Mouse (Mus musculus): Measurements from ENCODE around the gene Slc7a11. TPM values are rescaled to one million over a fixed set of nuclear protein-coding genes. Genes with fewer than 3 reads are reported as not detected.
A peak's percentile ranks its signal among the peaks of the same experiment; 100 is the strongest.

The Slc7a11 gene
- 0.60 and 1.4 TPM in 2 replicates for polyA plus RNA-seq (2012; ENCODE audit: insufficient read depth, insufficient read length, missing spikeins)

GRCm38 (mm10) chr3:50443421-50443916, at the start of gene Slc7a11:
TSS of gene Slc7a11 (minus strand) at chr3:50443614.
- H3K4me3 ChIP-seq (ENCODE audit: insufficient read depth, low read length) = peak within 1 kb of the TSS; percentile 60
- H3K4me1 ChIP-seq (ENCODE audit: control insufficient read depth, insufficient read depth, low read length) = peaks cover 20% of the 10 kb centered on the region
- H3K27ac ChIP-seq (ENCODE audit: insufficient read depth, low read depth, low read length) = no peak within 1 kb of the TSS
- TF ChIP-seq CTCF (IDR thresholded peaks at IDR 0.05; ENCODE audit: low read depth, low read length) = no peak
- TF ChIP-seq POLR2A (IDR thresholded peaks at IDR 0.05; ENCODE audit: borderline replicate concordance, low read depth, low read length) = no peak

DNA sequence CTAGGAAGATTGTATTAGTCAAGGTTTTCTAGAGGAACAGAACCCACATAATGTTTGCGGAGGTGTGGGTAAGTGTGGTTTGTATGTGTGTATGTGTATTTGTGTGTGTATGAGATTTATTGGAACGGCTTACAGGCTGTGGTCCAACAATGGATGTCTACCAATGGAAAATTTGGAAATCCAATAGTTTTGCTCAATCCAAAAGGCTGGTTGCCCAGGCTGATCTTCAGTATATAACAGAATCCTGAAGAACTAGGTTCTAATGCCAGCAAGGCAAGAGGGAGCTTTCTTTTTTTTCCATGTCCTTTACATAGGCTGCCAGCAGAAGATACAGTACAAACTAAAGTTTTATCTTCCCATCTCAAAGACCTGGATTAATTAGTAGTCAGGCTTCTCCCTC, 48.3 kb upstream of the Slc7a11 start:
- TF ChIP-seq CTCF (IDR thresholded peaks at IDR 0.05; ENCODE audit: low read depth, low read length) (no peak), POLR2A (IDR thresholded peaks at IDR 0.05; ENCODE audit: borderline replicate concordance, low read depth, low read length) (no peak)
- H3K4me3 ChIP-seq (ENCODE audit: insufficient read depth, low read length) = no peak overlapping the region

GRCm38 (mm10) chr3:50484076-50484475, 40.7 kb upstream of the Slc7a11 start:
- Histone ChIP-seq H3K4me3 (ENCODE audit: insufficient read depth, low read length) (no peak overlapping the region), H3K27ac (ENCODE audit: insufficient read depth, low read depth, low read length) (no peak overlapping the region), H3K4me1 (ENCODE audit: control insufficient read depth, insufficient read depth, low read length) (no peaks in the 10 kb centered on the region)
- TF ChIP-seq POLR2A (IDR thresholded peaks at IDR 0.05; ENCODE audit: borderline replicate concordance, low read depth, low read length) (no peak), CTCF (IDR thresholded peaks at IDR 0.05; ENCODE audit: low read depth, low read length) (no peak)

More for the DNA sequence above, 48.3 kb upstream of the Slc7a11 start:
- H3K4me1 ChIP-seq (ENCODE audit: control insufficient read depth, insufficient read depth, low read length) = no peaks in the 10 kb centered on the region
- H3K27ac ChIP-seq (ENCODE audit: insufficient read depth, low read depth, low read length) = no peak overlapping the region

DNA sequence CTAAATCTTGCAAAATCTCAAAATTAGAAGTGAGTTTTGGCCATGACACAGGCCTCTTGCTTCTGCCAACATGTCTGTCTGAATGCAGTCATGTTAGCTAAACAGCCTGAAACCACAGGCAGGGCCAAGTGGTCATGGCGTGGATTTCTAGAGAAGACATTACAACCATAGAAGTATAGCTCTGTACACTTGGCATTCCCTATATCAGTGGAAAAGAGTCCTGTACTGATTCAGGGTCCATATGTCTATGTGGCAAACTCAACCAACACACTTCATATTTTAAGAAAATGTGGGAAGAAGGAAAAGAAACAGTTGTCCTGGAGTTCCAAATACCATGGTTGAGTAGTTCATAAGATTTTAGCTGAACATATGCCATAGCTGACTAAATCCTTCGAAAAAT, 18.8 kb upstream of the Slc7a11 start:
- no peaks in the 10 kb centered on the region for H3K4me1 ChIP-seq (ENCODE audit: control insufficient read depth, insufficient read depth, low read length)
- no peak for TF ChIP-seq POLR2A (IDR thresholded peaks at IDR 0.05; ENCODE audit: borderline replicate concordance, low read depth, low read length)
- TF ChIP-seq CTCF (IDR thresholded peaks at IDR 0.05; ENCODE audit: low read depth, low read length) = no peak

DNA sequence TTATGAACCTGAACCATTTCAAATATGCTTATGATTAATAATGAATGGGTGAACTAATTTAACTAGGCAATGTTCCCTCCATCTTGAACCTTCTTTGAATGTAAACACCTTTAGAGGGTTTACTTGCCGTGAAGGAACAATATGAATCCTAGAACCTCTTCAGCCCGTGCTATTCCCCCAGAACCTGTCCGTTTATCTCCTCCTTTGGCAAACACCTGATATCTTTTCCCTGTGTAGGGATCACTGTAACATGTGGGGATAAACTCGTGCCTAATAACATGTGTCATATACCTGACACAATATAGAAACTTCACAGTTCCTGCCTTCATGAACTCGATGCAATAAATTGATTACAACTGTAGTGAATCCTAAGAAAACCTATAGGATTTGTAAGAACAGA, 13.7 kb upstream of the Slc7a11 start:
- TF ChIP-seq CTCF (IDR thresholded peaks at IDR 0.05; ENCODE audit: low read depth, low read length) = no peak
- TF ChIP-seq POLR2A (IDR thresholded peaks at IDR 0.05; ENCODE audit: borderline replicate concordance, low read depth, low read length) = no peak
- Histone ChIP-seq H3K4me3 (ENCODE audit: insufficient read depth, low read length) (no peak overlapping the region), H3K4me1 (ENCODE audit: control insufficient read depth, insufficient read depth, low read length) (no peaks in the 10 kb centered on the region), H3K27ac (ENCODE audit: insufficient read depth, low read depth, low read length) (no peak overlapping the region)

More for the DNA sequence above, 18.8 kb upstream of the Slc7a11 start:
- Histone ChIP-seq H3K27ac (ENCODE audit: insufficient read depth, low read depth, low read length) (no peak overlapping the region), H3K4me3 (ENCODE audit: insufficient read depth, low read length) (no peak overlapping the region)

- H3K27ac ChIP-seq (ENCODE audit: insufficient read depth, low read depth, low read length) = no peak overlapping the region
- TF ChIP-seq POLR2A (IDR thresholded peaks at IDR 0.05; ENCODE audit: borderline replicate concordance, low read depth, low read length) (no peak), CTCF (IDR thresholded peaks at IDR 0.05; ENCODE audit: low read depth, low read length) (no peak)
- no peak overlapping the region for H3K4me3 ChIP-seq (ENCODE audit: insufficient read depth, low read length)
- no peaks in the 10 kb centered on the region for H3K4me1 ChIP-seq (ENCODE audit: control insufficient read depth, insufficient read depth, low read length)
Observed at GRCm38 (mm10) chr3:50456564-50456963, 13.2 kb upstream of the Slc7a11 start.

DNA sequence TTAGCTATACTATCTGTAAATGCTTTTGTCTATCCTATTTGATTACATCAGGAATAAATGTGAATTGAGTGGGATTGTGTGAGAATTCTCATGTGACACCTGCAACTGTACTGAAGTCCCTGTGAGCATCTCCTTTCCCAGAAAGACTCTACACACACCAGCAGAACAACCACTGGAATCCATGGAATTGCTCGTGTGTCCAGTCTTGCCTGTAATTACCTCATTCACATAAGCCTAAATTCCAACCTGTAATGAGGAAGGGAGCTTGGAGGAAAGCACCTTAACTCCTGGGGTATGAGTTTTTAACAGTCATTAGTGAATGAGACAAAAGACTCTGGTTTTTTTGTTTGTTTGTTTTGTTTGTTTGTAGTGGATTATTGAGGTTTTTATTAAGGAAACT, 12.6 kb upstream of the Slc7a11 start:
- TF ChIP-seq POLR2A (IDR thresholded peaks at IDR 0.05; ENCODE audit: borderline replicate concordance, low read depth, low read length) (no peak), CTCF (IDR thresholded peaks at IDR 0.05; ENCODE audit: low read depth, low read length) (no peak)
- Histone ChIP-seq H3K27ac (ENCODE audit: insufficient read depth, low read depth, low read length) (no peak overlapping the region), H3K4me3 (ENCODE audit: insufficient read depth, low read length) (no peak overlapping the region), H3K4me1 (ENCODE audit: control insufficient read depth, insufficient read depth, low read length) (no peaks in the 10 kb centered on the region)

DNA sequence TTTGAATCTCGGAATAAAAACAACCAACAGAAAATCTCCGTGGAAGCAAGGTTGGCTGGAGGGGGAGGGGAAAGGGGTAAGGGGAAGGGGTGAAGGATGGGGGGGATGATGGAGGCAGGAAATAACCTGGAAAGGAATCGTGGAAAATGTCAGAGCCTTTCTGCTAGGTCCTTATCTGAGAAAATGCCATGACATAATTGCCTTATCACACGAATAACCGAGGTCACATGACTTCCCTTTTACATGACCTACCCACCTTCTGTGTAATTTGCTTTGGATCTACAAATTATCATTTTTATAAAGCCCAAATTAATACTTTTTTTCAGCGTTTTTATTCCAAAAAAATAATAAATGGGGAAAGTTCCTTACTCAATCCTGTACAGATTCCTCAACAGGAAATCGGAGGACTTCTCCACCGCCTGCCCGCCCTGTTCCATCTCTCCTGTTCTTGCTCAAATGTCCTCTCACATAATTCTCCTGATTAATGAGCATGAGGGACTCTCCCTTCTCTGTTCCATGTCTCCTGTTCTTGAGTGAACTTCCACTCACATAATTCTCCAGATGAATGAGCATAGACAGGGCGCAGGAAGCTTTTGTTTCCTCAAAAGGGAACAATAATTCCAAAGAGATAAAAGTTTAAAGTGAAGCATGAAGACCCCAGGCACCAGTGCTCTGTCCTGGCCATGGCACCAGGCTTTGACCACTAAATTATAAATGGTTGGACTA, 1.8 kb upstream of the Slc7a11 start:
- Histone ChIP-seq H3K4me1 (ENCODE audit: control insufficient read depth, insufficient read depth, low read length) (peaks cover 15% of the 10 kb centered on the region), H3K4me3 (ENCODE audit: insufficient read depth, low read length) (no peak overlapping the region), H3K27ac (ENCODE audit: insufficient read depth, low read depth, low read length) (no peak overlapping the region)
- TF ChIP-seq POLR2A (IDR thresholded peaks at IDR 0.05; ENCODE audit: borderline replicate concordance, low read depth, low read length) (no peak), CTCF (IDR thresholded peaks at IDR 0.05; ENCODE audit: low read depth, low read length) (no peak)

DNA sequence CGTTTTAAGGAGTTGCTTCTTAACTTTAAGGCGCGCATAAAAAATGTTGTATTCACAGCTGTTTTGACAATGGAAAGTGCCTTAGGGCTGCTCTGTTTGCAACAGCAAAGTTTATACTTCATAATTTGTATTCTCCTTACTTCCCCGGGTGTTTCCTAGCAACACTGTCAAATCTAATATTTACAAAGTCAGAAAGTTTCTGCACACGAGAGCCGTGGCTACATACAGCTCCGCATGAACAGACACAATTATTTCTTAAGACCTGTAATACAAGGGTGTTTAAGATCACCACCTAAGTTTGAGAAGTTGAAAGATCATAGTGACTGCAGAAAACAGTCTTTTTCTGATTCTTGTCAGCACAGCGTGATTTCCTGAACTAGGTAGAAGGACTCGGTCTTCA, 528 bp upstream of the Slc7a11 start:
- Histone ChIP-seq H3K4me3 (ENCODE audit: insufficient read depth, low read length) (peak overlapping the region; percentile 60; the same call in 1 of the 2 replicates), H3K27ac (ENCODE audit: insufficient read depth, low read depth, low read length) (no peak overlapping the region), H3K4me1 (ENCODE audit: control insufficient read depth, insufficient read depth, low read length) (peaks cover 17% of the 10 kb centered on the region)
- TF ChIP-seq CTCF (IDR thresholded peaks at IDR 0.05; ENCODE audit: low read depth, low read length) (no peak), POLR2A (IDR thresholded peaks at IDR 0.05; ENCODE audit: borderline replicate concordance, low read depth, low read length) (no peak)

All from bone marrow macrophage, adult 2 months (primary cell).